8 mouse cellular contexts compared by ENCODE assay signal in genomic region chr4:135219652-135220051, GRCm38 (mm10). TPM values are rescaled to one million over a fixed set of nuclear protein-coding genes. Genes with fewer than 3 reads are reported as not detected.
A peak's percentile ranks its signal among the peaks of the same experiment; 100 is the strongest.
DNase-seq lines count a peak whose midpoint lies in the region; ATAC-seq and TF ChIP-seq lines count a peak whose summit lies in the region.

No protein-coding gene starts in this region.

- H3K4me1 ChIP-seq in liver, embryonic 12.5 days: peaks cover 12% of the 10 kb centered on the region; the same call in 1 of the 2 replicates

- H3K27ac ChIP-seq in liver, embryonic 12.5 days: no peak overlapping the region

- no peaks in the 10 kb centered on the region for H3K9me3 ChIP-seq in liver, embryonic 12.5 days (replicated peaks)

- H3K9ac ChIP-seq in liver, embryonic 12.5 days: no peak overlapping the region

- WGBS in liver, embryonic 12.5 days (ENCODE audit: insufficient replicate concordance): 45% methylated on average over 4 of the region's 4 CpGs

- H3K36me3 ChIP-seq in liver, embryonic 12.5 days: peaks cover 97% of the 10 kb centered on the region

- no peak overlapping the region for H3K4me3 ChIP-seq in liver, embryonic 12.5 days

- H3K4me2 ChIP-seq in liver, embryonic 12.5 days: no peak overlapping the region

- intact Hi-C loops in gastrocnemius, postnatal 36 days (cut with DNase I): loop anchor here (1.0 to 5.0 kb wide), 2 partner anchors 53 to 99 kb away; partner anchors contain the start of gene Clic4

- TF ChIP-seq CTCF in Patski (IDR thresholded peaks at IDR 0.05): peak; percentile 63

- POLR2A ChIA-PET in Patski (lab: Charles Lee): no interaction called here

- no peaks in the 10 kb centered on the region for H3K27me3 ChIP-seq in Patski
- H3K27me3 ChIP-seq in liver, embryonic 12.5 days (replicated peaks): no peaks in the 10 kb centered on the region

- ATAC-seq in Patski: no peak
- peak; percentile 54; the same call in 1 of the 2 replicates for ATAC-seq in liver, embryonic 12.5 days

- CTCF ChIA-PET in Patski (lab: Charles Lee): interaction anchor here (0.6 to 4.0 kb wide), 12 partner anchors 16 to 101 kb away, joined by 3 to 23 read pairs (median 3); partner anchors contain the start of gene Clic4

- DNase-seq in A20 (ENCODE audit: low read depth, low spot score) (peak; percentile 76), Patski (ENCODE audit: low read depth, low spot score) (no peak)
- DNase-seq in cerebellum, postnatal 36 days: peak; percentile 69 to 71
- DNase-seq in gastrocnemius, postnatal 36 days: peak; percentile 65 to 79
- peak; percentile 86 for DNase-seq in kidney, postnatal 14 days
- DNase-seq in ovary, postnatal 36 days (ENCODE audit: low spot score): peak; percentile 72
- DNase-seq in thymus, postnatal 10 days (ENCODE audit: low spot score in 2 of 2): peak; percentile 40 to 83

- in situ Hi-C loops in Patski (cut with MboI; ENCODE audit: low pct_unique_long_range_greater_than_20kb): loop anchor here (5.0 kb wide), 2 partner anchors 43 to 98 kb away; no protein-coding TSS in a partner anchor

RNA-seq across cellular contexts. Expression of gene Clic4, which starts 53.0 kb away (rescaled TPM):
- 196 TPM for polyA plus RNA-seq in Patski (2021)
- total RNA-seq in gastrocnemius, postnatal 36 days (2021): 10 to 100 TPM; 22.4 to 24.3 TPM
- polyA plus RNA-seq in liver, embryonic 12.5 days (2016; fragmentation: Nextera tagmentation; extraction: Ambion mirVana): 161 and 169 TPM in 2 replicates
